Mouse (Mus musculus): Measurements from ENCODE around the gene Cdk15.

The Cdk15 gene

DNA sequence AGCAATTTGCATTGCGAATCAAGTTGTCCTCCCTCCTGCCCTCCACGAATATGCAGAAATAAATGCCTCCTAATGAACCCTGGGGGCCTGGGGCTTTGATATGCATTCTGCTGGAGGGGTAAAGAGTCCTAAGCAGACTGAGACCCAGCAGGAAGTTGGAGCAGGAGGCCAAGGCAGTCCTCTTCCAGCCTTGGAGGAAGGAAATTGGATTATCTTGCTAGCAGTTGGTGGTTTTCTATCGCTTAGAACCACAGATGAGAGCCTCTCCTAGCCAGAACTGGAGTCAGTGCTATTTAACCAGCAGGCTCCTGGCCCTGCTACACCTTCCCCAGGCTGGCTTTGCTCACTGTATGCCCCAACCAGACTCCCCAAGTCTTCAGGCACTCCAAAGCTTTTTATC, 119.9 kb downstream of the Cdk15 start:
- no peak for DNase-seq (ENCODE audit: low spot score in 2 of 2)

- no peak for DNase-seq (ENCODE audit: low spot score in 2 of 2)
These were observed 120.6 kb downstream of the Cdk15 start for GRCm38 (mm10) chr1:59377312-59377711.

DNA sequence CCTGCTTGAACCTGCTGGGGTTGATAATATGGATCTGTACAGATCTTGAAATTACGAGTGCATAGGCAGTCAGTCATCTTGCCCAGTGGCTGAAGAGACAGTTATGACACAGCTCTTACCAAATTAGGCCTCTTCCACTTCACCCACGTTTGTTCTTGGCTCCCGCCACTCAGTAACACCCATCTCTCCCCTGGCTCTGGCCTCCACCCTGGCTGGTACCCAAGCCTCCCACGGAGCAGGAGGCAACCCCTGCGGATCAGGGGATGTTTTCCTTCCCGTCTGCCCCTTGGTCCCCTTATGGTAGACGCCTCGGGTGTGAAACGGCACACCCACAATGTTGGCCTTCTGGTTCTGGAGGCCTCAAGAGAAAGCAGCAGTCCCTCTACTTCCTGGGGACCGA, 124.2 kb downstream of the Cdk15 start:
- no peak for DNase-seq (ENCODE audit: low spot score in 2 of 2)

- DNase-seq (ENCODE audit: low spot score in 2 of 2), result no peak
These were observed 124.8 kb downstream of the Cdk15 start for GRCm38 (mm10) chr1:59381483-59381882.

GRCm38 (mm10) chr1:59382516-59382915, 125.8 kb downstream of the Cdk15 start:
- no peak for DNase-seq (ENCODE audit: low spot score in 2 of 2)

- no peak for DNase-seq (ENCODE audit: low spot score in 2 of 2)
These were observed 126.4 kb downstream of the Cdk15 start for GRCm38 (mm10) chr1:59383049-59383610.

- DNase-seq (ENCODE audit: low spot score in 2 of 2), result no peak
These were observed 127.7 kb downstream of the Cdk15 start for GRCm38 (mm10) chr1:59384400-59384799.

DNA sequence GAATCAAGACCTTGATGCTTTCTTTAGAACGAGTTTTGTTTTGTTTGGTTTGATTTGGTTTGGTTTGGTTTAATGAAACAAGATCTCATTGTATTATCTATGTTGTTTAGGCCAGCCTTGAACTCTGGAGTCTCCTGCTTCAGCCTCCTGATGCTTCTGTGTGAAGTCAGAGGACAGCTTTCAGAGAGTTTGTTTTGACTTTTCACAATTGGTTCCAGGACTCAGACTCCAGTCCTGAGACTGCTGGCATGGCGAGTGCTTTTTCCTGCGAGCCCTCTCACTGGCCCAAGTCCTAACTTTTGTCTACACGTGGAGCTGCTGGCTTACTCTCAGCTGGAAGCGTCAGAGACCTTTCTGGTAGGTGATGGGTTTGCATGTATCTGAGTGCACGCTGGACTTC, 128.9 kb downstream of the Cdk15 start:
- no peak for DNase-seq (ENCODE audit: low spot score in 2 of 2)

DNA sequence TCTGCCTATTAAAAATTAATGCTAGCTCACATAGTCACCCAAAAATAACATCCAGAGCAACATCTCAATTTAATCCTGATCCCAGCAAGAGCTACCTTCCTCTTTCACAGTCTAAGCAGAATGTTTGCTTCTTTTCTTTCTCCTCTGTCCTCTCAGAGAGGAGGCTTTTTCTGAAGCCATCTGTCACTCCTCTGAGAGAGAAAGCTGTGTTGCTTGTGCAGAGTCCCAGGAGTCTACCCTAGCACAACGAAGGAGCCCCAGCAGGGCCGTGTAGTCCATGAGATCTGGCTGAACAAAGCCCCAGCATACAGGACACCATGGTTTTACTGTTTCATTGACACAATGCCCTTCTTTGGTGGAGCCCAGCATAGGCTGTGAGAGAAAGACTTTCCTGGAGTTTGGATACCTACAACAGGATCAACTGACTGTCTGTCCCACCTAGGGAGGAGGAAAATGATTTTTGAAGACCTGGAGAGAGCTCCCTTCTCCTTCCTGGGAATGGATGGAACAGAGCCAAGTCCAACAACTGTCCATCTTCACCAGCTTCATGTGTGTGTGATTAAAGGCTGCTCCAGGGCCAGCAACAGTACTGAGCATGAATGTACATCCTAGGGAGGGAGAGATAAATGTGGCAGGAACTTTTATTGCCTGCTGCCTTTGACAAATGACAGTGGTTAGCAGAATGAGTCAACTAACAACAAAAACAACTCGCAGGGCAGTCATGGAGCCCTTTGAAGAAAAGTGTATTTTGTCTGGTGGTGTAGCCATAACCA, 131.0 kb downstream of the Cdk15 start:
- no peak for DNase-seq (ENCODE audit: low spot score in 2 of 2)

DNA sequence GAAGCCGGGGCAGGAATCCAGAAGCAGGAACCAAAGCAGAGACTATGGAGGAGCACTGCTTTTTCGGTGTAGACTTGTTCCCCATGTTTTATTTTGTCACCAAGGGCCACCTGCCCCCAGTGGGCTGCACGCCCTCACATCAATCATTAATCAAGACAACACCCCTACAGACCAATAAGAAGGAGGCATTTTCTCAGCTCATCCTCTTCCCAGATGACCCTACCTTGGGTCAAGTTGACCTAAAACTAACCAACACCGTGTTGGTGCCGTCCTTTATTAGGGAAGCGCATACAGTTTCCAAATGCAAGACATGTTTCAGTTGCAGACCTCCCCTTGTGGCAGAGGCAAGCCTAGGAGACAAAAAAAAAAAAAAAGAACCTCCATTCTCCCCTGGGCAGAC, 132.5 kb downstream of the Cdk15 start:
- DNase-seq (ENCODE audit: low spot score in 2 of 2), result no peak

- DNase-seq (ENCODE audit: low spot score in 2 of 2), result no peak
These were observed 135.0 kb downstream of the Cdk15 start for GRCm38 (mm10) chr1:59391736-59392135.

- no peak for DNase-seq (ENCODE audit: low spot score in 2 of 2)
These were observed 137.4 kb downstream of the Cdk15 start for GRCm38 (mm10) chr1:59394072-59394471.

- DNase-seq (ENCODE audit: low spot score in 2 of 2), result no peak
These were observed 137.9 kb downstream of the Cdk15 start for GRCm38 (mm10) chr1:59394616-59395015.

- DNase-seq (ENCODE audit: low spot score in 2 of 2), result no peak
These were observed 139.3 kb downstream of the Cdk15 start for GRCm38 (mm10) chr1:59395992-59396391.

DNA sequence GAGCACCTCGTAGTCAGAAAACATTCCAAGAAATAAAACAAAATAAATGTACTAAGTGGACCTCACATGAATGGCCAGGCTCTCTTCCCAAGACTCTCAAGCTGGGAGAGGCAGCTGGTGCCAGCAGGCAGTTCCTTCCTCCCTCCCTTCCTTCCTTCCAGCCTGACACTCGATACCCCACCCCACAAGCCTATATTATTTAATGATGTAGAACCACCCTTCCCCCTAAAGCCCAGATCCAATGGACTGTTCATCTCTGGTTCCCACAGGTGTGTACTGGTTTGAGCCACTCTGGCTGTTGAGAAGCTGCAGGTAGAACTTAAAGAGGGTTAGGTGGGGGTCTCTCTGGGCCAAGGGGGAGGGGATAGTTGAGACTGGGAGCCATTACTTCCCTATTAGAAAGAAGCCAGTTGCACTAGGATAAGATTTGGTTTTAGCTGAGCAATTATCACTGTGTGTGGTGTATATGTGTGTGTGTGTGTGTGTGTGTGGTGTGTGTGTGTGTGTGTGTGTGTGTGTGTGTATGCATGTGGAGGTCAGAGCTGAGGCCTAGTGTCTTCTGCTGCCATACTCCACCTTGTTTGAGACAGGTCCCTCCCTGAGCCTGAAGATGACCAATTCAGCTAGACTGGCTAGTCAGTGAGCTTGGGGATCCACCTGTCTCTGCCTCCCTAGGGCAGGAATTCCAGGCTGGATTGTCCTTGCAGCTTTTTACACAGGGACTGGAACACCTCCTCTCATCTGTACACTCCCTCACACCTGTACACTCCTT, 143.0 kb downstream of the Cdk15 start:
- no peak for DNase-seq (ENCODE audit: low spot score in 2 of 2)

GRCm38 (mm10) chr1:59401253-59401652, 144.5 kb downstream of the Cdk15 start:
- no peak for DNase-seq (ENCODE audit: low spot score in 2 of 2)

All from frontal cortex, postnatal 14 days (tissue).